In the genomic region with DNA sequence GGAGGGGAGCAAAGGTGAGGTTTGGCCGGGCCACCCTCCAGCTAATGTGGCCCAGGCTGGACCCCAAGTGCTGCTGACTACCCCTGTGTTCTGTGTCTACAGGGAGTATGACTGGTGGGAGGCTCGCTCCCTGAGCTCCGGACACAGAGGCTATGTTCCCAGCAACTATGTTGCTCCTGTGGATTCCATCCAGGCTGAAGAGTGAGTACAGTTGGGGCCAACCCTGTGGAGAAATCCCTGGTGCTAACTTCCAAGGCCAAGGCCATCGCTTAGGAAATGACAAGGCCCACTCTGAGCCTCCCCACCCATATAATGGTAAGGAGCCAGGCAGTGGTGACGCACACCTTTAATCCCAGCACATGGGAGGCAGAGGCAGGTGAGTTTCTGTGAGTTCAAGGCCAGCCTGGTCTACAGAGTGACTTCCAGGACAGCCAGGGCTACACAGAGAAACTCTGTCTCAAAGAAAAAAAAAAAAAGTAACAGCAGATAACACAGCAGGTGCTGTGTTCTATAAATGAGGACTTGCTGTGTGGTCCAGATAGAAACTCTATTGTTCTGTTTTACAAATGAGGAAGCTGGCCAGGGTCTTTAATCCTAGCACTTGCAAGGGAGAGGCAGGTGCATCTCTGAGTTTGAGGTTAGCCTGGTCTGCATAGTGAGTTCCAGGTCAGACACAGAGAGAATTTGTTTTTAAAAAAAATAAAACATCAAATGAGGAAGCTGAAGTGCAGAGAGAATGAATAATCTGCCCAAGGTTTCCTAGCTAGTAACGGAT, we compare ENCODE assay signal across 22 mouse cellular contexts. TPM values are rescaled to one million over a fixed set of nuclear protein-coding genes. Genes with fewer than 3 reads are reported as not detected.
A peak's percentile ranks its signal among the peaks of the same experiment; 100 is the strongest.
DNase-seq lines count a peak whose midpoint lies in the region; ATAC-seq and TF ChIP-seq lines count a peak whose summit lies in the region.
"Had no signal": no experiment of that assay in that cellular context is flagged by ENCODE, and none has a peak within 500 bp of the region (broad histone marks: within the 10 kb centered on the region; RNA-seq: fewer than 3 reads in every experiment).

No protein-coding gene starts in this region.

- DNase-seq in adrenal gland, postnatal 14 days: peak; percentile 34
- no peak for DNase-seq in adrenal gland, adult 18-20 months (ENCODE audit: low spot score in 2 of 2)
- DNase-seq in testis, postnatal 10 days (ENCODE audit: low spot score): peak; percentile 46
- DNase-seq in kidney, postnatal 10 days: no peak
- DNase-seq: cerebellum, adult 8-10 months; cerebellum, postnatal 36 days; gastrocnemius, postnatal 10 days; heart, adult 2 months; kidney, postnatal 4 days; liver, embryonic 13.5 days; lung, adult 2 months; lung, postnatal 14 days; thymus, postnatal 4 days had no signal

- no peak overlapping the region for H3K27ac ChIP-seq in midbrain, embryonic 15.5 days
- H3K27ac ChIP-seq: embryonic facial prominence, embryonic 15.5 days; heart, adult 2 months; hindbrain, embryonic 12.5 days; liver, embryonic 13.5 days; midbrain, embryonic 13.5 days; neural tube, embryonic 12.5 days had no signal

- peak; percentile 64; the same call in 1 of the 2 replicates for ATAC-seq in common myeloid progenitor, adult 5-6 weeks (replicated peaks; ENCODE audit: low read depth, poor library complexity, severe bottlenecking)
- no peak for ATAC-seq in midbrain, embryonic 15.5 days (replicated peaks)
- ATAC-seq: forebrain, embryonic 14.5 days; intestine, postnatal 0 days; midbrain, embryonic 13.5 days had no signal

- no peaks in the 10 kb centered on the region for H3K9me3 ChIP-seq in E14TG2a.4 (ENCODE audit: low read length)
- H3K9me3 ChIP-seq in midbrain, embryonic 15.5 days: no peaks in the 10 kb centered on the region
- H3K9me3 ChIP-seq: embryonic facial prominence, embryonic 15.5 days; hindbrain, embryonic 12.5 days; liver, embryonic 13.5 days; midbrain, embryonic 13.5 days; neural tube, embryonic 12.5 days had no signal

- 0 out of 2 replicates have a peak overlapping the region, but pooled peaks have one; percentile 7 for H3K4me3 ChIP-seq in E14TG2a.4 (replicated peaks; ENCODE audit: low read length)
- no peak overlapping the region for H3K4me3 ChIP-seq in midbrain, embryonic 15.5 days
- H3K4me3 ChIP-seq: embryonic facial prominence, embryonic 15.5 days; heart, adult 2 months; hindbrain, embryonic 12.5 days; liver, embryonic 13.5 days; midbrain, embryonic 13.5 days; neural tube, embryonic 12.5 days had no signal

- H3K36me3 ChIP-seq in E14TG2a.4 (ENCODE audit: insufficient read depth, low read length): no peaks in the 10 kb centered on the region
- H3K36me3 ChIP-seq in midbrain, embryonic 15.5 days (replicated peaks): no peaks in the 10 kb centered on the region
- H3K36me3 ChIP-seq: embryonic facial prominence, embryonic 15.5 days; hindbrain, embryonic 12.5 days; liver, embryonic 13.5 days; midbrain, embryonic 13.5 days; neural tube, embryonic 12.5 days had no signal

- H3K4me1 ChIP-seq in E14TG2a.4 (replicated peaks; ENCODE audit: low read depth, low read length): peaks cover 96% of the 10 kb centered on the region
- H3K4me1 ChIP-seq in midbrain, embryonic 15.5 days: peaks cover 6% of the 10 kb centered on the region

- H3K4me2 ChIP-seq in midbrain, embryonic 15.5 days: no peak overlapping the region
- H3K4me2 ChIP-seq: embryonic facial prominence, embryonic 15.5 days; hindbrain, embryonic 12.5 days; liver, embryonic 13.5 days; midbrain, embryonic 13.5 days; neural tube, embryonic 12.5 days had no signal

- no peak overlapping the region for H3K9ac ChIP-seq in midbrain, embryonic 15.5 days
- H3K9ac ChIP-seq: embryonic facial prominence, embryonic 15.5 days; hindbrain, embryonic 12.5 days; liver, embryonic 13.5 days; midbrain, embryonic 13.5 days; neural tube, embryonic 12.5 days had no signal

- WGBS in midbrain, embryonic 15.5 days: 89% methylated on average over 6 of the region's 6 CpGs

- no peak for TF ChIP-seq CTCF in E14TG2a.4 (conservative IDR thresholded peaks at IDR 0.05; ENCODE audit: low read length)

- H3K27me3 ChIP-seq in E14TG2a.4 (ENCODE audit: insufficient read depth, low read length): peaks cover 3% of the 10 kb centered on the region; the same call in 1 of the 2 replicates
- no peaks in the 10 kb centered on the region for H3K27me3 ChIP-seq in midbrain, embryonic 15.5 days (replicated peaks)
- H3K27me3 ChIP-seq: embryonic facial prominence, embryonic 15.5 days; hindbrain, embryonic 12.5 days; liver, embryonic 13.5 days; midbrain, embryonic 13.5 days; neural tube, embryonic 12.5 days had no signal

RNA-seq across cellular contexts. Expression of a gene that starts 14.9 kb away (rescaled TPM):
- total RNA-seq in adrenal gland, postnatal 14 days (2021): 0.78 and 1.8 TPM in 2 replicates
- under 1 TPM; 0.43 to 0.58 TPM for total RNA-seq in adrenal gland, adult 18-20 months (2021)
- 0.53 and 0.96 TPM in 2 replicates for total RNA-seq in common myeloid progenitor, adult 5-6 weeks (2017)
- 0.06 and 0.27 TPM in 2 replicates for polyA plus RNA-seq in midbrain, embryonic 15.5 days (2015; fragmentation: Nextera tagmentation; extraction: Ambion mirVana)

RNA-seq across cellular contexts. Expression of a gene that starts 22.3 kb away (rescaled TPM):
- total RNA-seq in adrenal gland, postnatal 14 days (2021): 65.0 and 71.9 TPM in 2 replicates
- total RNA-seq in adrenal gland, adult 18-20 months (2021): 10 to 100 TPM; 72.1 to 86.9 TPM
- 2.6 and 3.5 TPM in 2 replicates for total RNA-seq in common myeloid progenitor, adult 5-6 weeks (2017)
- polyA plus RNA-seq in midbrain, embryonic 15.5 days (2015; fragmentation: Nextera tagmentation; extraction: Ambion mirVana): 13.5 and 14.4 TPM in 2 replicates

Comparison
In these comparisons a context has a peak if more than half of its experiments do, and no peak if none do; other contexts are left out.
1. DNase-seq: peak in adrenal gland, postnatal 14 days (single experiment) and testis, postnatal 10 days (single experiment); none in adrenal gland, adult 18-20 months (0 of 2) and kidney, postnatal 10 days (single experiment).
2. RNA of a gene that starts 22.3 kb away (total RNA-seq): 72.1 to 86.9 TPM in adrenal gland, adult 18-20 months and 65.0 to 71.9 TPM in adrenal gland, postnatal 14 days; 2.6 to 3.5 TPM in common myeloid progenitor, adult 5-6 weeks; every median in the first group is over 10 times any median in the second.